Mouse (Mus musculus) kidney, adult 8-10 months (tissue): ENCODE measurements at regions not wholly inside any gene's neighbourhood (a gene's known extent, or its start where the extent isn't known, plus 50 kb on each side); places are given as distances from the start of the nearest gene placed in this dataset.
"Not testable (repeated sequence)": the region's sequence is repeated elsewhere in the genome, so short reads cannot be mapped to it uniquely, and the experiment has no call there.

Experiments
- DNase-seq, 2 experiments: peaks; one replicate each; pipeline ENCODE4 v3.0.0; 2022

DNA sequence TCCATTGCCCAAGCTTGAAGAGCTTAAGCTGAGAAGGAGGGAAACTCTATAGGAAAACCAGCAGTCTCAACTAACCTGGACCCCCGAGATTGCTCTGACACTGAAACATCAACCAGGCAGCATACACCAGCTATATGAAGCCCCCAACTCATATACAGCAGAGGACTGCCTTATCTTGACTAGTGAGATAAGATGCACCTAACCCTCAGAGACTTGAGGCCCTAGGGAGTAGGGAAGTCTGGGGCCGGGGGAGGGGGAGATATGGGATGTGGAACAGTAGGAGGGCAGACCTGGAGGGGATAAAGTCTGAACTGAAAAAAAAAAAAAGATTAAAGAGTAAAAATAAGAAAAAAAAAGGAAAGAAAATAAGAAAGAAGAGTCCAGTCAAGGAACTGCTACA lies 540.5 kb upstream of the Pkdcc start:
- DNase-seq: no peak

DNA sequence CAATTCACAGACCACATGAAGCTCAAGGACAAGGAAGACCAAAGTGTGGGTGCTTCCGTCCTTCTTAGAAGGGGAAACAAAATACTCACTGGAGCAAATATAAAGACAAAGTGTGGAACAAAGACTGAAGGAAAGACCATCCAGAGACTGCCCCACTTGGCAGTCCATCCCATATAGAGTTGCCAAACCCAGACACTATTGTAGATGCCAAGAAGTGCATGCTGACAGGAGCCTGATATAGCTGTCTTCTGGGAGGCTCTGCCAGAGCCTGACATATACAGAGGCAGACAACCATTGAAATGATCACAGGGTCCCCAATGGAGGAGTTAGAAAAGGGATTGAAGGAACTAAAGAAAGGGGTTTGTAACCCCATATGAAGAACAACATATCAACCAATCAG lies 548.5 kb upstream of the Pkdcc start:
- DNase-seq: not testable (repeated sequence)

DNA sequence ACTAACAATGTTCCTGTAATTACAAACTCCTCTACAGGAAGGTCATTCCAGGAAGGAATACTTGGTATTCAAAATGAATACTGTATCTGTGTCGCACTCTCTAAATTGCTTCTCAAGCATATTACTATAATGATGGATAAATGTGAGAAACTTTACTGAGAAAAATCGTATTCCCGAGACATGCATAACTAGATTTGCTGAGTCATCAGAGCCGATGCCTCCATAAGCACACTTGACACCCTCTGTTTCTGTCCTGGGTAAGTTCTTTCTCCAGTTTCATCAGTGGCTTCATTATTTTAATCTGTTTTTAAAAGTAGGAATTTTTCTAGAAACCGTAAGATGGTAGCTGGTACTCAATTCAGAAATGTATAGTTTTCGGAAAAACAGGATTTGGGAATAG lies 550.7 kb upstream of the Pkdcc start:
- DNase-seq: no peak

DNA sequence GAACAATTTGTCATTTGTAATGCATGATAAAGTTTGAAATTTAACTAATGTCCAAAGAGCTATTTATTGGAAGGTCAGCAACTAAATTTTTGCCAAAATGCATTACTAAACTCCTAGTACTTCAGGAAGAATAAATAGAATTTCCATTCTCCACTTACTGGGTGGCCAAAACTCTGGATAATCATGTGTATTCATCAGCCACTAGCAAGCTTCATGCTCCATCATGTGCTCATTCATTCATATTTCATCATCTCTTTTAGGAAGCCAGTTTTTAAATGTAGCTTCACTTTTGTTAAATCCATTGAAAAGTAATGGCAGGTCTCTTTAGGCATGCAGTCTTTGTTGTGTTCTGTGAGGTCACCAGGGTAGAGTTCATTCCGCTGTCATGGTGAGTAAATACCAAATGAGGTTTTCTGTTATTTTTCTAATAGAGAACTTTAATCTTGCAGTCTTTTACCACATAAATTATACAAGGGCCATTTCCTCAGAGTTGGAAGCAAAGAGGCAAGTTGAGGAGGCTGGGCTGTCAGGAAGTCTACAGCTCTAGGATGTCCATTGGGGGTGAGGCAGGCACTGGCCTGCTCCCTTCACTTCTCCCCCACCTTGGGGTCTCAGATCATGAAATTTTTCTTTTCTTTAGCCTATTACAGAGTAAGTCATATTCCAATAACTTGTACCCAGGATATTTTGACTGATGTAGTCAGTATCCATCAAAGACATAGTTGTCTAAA lies 578.5 kb upstream of the Pkdcc start:
- no peak for DNase-seq

DNA sequence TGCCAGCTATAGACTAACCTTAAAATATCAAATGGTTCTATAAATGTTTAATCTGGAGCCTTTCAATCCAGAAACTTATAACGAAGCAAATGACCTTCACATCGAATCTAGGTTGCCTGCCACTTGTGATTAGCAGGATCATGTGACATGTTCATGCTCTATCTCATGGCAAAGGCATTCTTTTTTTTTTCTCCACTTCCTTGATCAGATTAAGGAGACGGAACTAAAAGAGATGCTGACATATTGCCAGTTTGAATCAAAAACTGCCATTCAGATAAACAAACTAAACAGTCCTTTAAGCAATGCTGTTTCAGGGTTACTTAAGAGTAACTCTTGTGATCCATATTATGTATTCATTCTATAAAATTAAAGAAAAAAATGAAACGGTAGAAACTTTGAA lies 579.2 kb upstream of the Pkdcc start:
- peak in 1 of 2 experiments; percentile 3 for DNase-seq

DNA sequence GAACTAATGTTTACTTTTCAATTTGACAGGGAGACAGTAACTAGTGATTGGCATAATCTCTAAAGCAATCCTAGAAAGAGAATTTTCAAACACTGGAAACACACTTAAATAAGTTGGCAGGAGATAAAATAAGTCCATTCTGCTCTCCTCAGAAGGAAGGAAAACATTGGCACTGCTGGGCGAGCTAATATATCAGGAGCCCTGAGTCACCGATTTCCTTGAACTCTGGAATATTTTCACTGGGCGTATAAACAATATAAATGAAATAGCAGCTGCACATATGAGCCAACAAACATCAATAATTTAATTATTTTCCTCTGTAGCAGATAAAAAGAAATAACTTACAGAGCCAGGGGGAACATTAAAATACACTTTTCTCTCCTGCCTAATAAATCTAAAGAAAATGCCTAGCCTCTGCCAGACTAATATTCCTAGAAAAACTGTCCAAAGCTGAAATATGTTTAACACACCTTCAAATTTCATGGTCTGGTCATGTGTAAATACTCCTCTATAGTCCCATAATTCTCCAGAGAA lies 608.4 kb upstream of the Pkdcc start:
- no peak for DNase-seq

DNA sequence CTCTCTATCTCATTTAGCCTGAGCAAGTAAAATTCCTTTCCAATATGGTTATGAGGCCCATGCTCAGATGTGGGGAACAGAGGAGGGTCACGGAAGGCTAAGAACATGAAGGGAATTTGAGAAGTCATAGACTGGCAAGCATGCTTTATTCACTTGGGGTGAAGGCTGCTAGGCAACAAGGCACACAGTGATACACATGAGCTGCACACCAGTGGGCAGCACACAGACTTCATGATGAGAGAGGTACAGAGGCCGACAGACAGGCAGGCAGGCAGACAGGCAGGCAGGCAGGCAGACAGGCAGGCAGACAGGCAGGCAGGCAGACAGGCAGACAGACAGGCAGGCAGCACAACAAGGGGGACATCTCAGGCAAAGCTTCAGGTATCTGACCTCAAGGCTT lies 631.3 kb upstream of the Pkdcc start:
- DNase-seq: no peak

DNA sequence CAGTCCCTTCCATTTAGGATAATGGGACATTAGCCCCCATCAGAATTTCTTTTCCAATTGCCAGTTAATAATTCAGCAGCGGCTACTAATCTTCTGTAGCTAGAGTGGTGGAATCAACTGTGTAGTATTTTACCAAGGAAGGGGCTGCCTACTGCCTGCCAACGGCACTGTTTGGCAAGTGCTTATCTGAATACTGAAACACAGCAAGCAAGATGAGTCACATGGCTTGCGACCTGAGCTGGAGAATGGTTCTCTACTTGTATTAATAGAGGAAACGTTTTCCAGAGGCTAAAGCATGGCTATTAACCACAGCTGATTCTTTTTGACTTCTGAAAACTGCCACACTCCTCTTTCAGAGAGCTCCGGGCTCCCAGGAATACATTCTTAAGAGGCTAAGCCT lies 681.6 kb upstream of the Pkdcc start:
- DNase-seq: no peak

DNA sequence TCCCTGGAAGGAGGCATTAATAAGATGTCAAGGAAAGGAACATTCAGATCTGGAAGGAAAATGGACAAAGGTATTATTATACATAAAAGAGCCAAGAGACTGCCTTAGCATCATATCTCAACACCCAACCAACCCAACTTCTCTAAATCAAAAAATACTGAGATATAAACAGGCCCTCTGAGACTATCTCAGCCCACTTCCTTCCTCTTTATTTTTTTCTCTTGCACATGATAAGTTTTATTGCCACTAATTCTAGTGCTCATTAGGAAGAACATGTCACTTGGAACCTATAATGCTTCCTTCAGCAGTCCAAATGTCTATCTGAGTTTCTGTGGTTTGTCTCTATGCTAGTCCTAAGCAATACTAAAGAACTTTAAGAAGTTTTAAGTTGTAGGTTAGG lies 697.0 kb upstream of the Pkdcc start:
- no peak for DNase-seq

DNA sequence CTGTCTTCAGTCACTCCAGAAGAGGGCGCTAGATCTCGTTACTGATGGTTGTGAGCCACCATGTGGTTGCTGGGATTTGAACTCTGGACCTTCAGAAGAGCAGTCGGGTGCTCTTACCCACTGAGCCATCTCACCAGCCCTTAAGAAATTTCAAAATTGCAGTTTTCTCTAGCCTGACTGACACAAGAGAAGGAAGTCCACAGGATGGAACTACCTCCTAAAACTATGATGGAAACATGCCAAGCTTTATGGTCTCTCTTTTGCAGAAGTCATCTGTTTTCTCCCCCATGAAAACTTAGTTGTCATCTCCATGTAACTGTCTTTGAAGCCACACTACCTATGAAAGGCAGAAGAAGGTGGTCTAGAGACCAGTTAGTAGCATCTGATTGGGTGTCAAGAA lies 698.2 kb upstream of the Pkdcc start:
- no peak for DNase-seq

DNA sequence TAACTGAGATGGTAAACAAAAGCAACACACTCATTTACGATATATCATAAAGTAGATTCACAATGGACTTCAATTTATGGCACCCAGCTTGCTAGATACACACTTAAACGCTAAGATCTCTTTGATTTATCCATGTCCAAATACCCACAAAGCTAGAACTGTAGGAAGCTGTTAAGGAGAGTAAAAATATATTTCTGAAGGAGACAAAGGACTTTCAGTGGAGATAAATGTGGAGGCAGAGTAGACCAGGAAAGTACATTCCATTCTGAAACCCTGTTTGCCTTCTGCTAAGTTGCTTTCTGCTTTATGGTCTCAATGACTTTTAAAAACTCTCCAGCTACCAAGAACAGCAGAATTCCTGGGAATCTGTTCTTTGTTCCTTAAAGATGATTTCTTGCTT lies 701.3 kb upstream of the Pkdcc start:
- DNase-seq: no peak

DNA sequence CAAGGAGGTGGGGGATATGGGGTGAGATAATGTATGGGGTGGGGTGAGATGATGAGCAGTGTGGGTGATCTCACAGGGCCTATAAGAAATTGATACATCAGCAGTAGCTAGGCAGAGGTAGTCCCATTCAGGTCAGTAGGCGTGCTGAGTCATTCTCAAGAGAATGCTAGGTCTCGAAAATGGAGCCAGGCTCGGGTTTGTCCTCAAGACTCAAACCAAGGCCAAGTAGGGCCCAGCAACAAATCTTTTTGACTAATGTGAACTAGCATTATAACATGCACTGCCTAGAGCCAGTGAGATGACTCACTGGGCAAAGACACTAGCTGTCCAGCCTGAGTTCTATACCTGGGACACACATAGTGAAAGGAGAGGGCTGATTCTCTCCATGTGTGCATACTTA lies 710.8 kb upstream of the Pkdcc start:
- no peak for DNase-seq

DNA sequence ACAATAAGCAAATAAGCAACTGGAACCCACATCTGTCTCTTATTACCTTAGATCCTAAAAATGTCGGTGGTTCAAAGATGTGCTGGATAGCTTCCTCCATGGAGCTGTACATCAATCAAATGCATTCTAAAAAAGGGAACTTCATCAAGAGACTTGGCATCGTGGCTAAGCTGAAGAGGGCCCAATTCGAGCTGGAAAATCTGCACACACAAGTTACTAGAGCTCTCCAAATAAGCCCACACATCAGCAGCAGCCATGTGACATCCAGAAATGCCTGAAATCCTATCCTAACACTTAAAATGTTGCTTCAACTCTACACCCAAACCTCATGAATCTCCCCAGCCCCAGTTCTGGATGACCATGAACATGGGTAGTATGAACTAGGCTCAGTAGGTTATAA lies 729.5 kb upstream of the Pkdcc start:
- no peak for DNase-seq

DNA sequence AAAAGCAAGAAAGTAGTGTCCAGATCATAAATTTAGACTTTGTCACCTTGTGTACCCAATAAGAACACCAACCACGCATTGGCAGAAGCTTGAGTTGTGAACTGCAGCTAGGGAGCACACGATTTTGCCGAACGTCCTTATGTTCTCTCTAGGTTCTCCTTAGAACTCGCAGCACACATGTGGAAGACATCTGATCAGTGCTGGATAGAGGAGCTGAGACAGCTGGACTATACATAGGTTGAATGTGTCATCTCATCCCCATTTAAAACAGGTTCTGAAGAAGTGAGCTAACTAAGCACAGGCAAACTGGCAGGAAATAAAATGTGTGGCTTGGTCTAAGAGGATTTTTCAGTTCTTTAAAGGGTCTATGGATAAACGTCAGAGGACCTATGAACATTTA lies 730.5 kb upstream of the Pkdcc start:
- no peak for DNase-seq

DNA sequence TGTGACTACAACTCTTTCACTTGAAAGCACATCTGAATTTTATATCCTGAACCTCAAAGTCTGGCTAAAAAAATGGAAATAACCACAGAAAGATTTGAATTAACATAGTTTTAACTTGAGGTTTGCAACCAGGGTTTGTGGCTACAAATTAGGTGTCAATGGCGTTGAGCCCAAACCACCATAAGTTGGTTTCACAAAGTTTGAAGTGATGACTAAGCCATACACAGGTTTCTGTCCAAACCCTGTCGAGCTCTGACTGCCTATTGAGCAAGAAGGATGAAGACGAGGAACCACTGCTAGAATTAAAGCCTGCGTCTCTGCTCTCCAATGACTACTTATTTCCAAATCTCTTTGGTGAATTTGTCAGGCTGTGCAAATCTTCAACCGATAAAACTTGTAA lies 719.8 kb upstream of the Slc8a1 start:
- DNase-seq: no peak

DNA sequence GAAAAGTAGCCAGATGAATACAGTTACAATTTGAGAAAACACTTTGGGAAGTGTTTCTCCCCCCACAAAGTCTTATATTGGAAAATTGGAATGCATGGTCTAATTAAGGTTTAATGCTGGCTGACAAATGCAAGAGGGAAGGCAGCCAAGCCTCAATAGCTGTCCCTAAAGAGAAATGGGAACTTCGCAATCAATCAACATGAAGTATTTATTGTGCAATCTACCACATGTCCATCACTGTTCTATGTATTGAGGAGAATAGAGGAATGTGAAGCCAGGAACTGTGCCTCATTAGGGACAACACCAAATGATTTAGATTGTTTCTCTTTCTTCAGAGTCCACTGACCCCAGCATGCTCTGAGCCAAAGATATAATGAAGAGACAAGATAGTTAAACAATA lies 715.7 kb upstream of the Slc8a1 start:
- no peak for DNase-seq

DNA sequence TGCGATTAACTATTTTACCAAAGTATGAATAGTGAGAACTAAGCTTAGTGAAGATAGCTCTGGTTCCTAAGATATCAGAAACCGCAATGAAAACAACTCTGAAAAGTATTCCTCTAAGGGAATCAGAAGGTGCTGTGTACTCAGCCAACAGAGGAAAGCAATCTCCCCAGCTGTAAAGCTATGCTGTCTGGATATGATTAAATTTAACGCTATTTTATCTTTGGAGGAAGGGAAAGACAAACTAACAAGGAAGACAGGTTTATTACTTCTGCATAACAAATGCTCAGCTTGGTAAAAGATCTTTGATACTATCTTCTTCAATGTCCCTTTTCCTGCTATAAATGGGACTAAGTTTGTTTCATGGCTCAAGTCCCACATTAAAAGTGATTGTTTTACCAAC lies 700.9 kb upstream of the Slc8a1 start:
- no peak for DNase-seq

DNA sequence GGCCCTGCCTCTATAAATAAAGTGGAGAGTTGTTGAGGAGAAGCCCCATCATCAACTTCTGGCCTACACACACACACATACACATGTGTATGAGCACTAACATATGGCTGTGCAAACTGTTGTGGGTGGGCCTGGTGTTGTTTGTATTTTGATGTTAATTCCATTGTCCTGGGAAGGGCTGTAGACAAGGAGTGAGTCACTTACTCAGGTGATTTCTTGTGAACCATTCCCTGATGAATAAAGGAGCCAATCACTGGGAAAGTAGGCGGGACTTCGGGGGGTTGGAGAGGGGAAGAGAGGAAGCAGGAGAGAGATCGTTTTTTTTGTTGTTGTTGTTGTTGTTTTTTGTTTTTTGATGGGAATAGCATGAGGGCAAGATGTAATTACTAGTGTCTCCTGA lies 699.0 kb upstream of the Slc8a1 start:
- no peak for DNase-seq

DNA sequence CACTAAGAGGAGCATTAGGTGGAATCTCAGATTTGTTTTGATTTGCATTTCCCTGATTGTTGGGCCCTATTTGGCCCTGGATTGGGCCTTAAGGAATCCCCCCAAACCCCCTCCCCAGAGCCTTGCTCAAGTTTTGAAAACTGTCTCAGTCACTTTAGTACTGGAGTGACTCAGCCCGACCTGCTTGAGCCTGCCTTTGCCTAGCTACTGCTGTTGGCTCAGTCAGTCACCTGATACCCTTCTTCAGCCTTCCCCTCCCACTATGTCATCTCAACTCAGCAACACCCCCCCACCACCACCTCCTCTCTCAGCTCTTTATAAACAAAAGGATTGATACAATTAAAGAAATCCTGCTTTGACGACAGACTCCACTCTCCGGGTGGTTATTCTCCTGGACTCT lies 694.5 kb upstream of the Slc8a1 start:
- DNase-seq: no peak

DNA sequence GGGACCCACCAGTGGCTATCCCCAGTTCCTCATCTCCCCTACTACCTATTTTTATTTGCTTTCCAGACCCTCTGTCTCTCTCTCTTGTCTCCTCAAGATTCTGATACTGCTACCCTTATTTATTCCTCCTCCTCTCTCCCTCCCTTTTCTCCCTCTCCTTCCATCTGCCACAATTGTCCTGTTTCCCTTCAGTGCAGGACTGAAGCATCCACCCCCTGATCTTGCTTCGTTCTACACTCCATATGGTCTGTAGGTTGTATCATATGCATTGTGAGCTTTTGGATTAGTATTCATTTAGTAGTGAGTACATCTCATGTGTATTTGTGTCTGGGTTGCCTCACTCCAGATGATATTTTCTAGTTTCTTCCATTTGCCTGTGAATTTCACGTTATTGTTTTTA lies 670.1 kb upstream of the Slc8a1 start:
- no peak for DNase-seq

DNA sequence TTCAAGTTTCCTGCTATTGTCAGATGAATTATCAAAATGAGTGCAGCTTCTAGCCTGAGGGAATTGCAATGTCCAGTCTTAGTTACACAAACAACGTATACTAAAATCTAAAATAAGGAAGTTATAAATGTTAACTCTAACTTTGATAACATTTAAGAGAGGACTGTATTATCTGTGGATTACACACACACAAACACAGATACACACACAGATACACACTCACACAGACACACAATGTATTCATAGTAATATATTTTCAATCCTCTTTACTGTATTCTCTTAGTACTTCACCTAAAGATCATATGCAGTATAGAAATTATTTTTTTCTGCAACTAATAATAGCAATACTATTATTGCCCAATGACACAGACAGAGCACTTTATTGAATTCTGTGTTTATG lies 661.2 kb upstream of the Slc8a1 start:
- no peak for DNase-seq

DNA sequence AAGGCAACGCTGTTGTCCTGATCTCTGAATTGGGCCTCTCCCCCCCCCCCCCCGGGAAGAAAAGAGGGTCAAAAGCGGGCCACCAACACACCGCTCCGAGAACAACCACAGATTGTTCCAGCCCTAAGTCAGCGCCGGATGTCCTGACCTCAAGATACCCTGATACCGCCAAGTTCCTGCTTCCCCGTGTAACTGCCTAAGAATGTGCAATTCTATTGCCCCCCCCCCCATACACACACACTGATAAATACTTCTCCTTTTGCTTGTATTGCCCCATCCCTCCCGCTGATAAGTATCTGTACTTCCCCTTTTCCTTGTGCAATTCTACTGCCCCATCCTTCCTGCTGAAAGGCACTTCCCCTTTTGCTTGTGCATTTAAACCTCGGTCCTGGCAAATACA lies 641.2 kb upstream of the Slc8a1 start:
- not testable (repeated sequence) for DNase-seq

DNA sequence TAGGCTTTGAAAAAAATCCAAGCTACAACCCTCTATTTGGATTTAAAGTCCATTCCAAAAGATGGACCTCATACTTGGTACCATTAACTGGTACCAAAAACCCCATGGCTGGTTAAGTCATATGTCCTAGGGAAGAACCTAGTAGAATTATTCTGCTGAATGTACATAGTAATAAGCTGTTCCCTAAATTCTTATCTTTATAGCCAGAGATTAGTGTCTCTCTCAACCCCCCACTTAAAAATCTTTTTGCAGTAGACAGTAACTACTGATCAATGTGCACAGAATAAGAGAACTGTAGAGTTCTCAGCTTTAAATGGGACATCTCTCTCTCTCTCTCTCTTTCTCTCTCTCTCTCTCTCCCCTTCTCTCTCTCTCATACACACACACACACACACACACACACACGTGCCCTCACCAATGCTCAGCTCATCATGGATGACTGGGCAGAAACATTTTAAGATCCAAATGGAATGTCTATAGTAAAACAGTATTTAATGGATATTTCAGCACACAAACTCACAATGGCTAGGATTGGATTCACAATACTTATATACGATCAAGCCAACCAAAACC lies 640.2 kb upstream of the Slc8a1 start:
- no peak for DNase-seq

DNA sequence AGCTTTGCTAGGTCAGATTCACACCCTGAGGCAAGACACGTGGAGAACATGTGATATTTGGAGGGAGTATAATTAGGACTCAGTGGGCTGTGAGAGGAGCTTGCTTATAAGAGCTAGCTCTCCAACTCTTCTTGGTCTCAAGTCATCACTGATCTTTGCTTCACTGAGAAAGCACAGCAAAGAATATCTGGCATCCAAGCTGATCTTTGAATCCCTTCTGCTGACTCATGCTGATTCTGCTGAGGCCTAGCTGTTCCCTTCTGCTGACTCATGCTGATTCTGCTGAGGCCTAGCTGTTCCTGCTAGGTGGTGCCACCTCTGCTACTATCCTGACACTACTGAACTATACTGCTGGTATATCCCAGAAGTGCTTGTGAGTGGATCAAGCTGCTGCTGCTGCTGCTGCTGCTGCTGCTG lies 639.0 kb upstream of the Slc8a1 start:
- DNase-seq: no peak

DNA sequence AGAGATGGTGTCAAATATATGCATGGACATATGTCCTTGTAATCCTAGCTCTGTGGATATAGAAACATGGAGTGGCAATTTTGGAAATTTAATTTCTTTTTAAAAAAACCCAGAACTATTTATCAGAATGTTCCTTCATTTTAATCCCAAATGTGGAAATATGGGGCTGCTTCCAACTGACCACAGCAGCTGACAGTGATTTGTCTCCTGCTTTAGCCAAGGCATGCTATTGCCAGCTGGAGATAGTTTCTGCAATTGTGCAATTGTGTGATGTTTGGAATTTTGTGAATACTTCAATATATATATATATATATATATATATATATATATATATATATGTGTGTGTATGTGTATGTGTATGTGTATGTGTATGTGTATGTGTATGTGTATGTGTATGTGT lies 629.7 kb upstream of the Slc8a1 start:
- no peak for DNase-seq
